Mouse (Mus musculus) embryo, embryonic 11 days (tissue): ENCODE data around the gene Slc2a4.
"Not testable (repeated sequence)": the region's sequence is repeated elsewhere in the genome, so short reads cannot be mapped to it uniquely, and the experiment has no call there.

Source experiments
- DNase-seq: peaks from one replicate; pipeline ENCODE4 v3.0.0-alpha.2; 2015

The Slc2a4 gene

GRCm38 (mm10) chr11:69918118-69918517, 29.9 kb downstream of the Slc2a4 start:
- DNase-seq, result no peak

GRCm38 (mm10) chr11:69917379-69917948, 30.5 kb downstream of the Slc2a4 start:
- DNase-seq, result no peak

- not testable (repeated sequence) for DNase-seq
These were observed 31.2 kb downstream of the Slc2a4 start for GRCm38 (mm10) chr11:69916652-69917378.

GRCm38 (mm10) chr11:69915667-69916627, 32.0 kb downstream of the Slc2a4 start:
- DNase-seq, result no peak

GRCm38 (mm10) chr11:69914917-69915430, 33.0 kb downstream of the Slc2a4 start:
- DNase-seq, result no peak

GRCm38 (mm10) chr11:69914372-69914764, 33.6 kb downstream of the Slc2a4 start:
- DNase-seq, result peak; percentile 37

- peak; percentile 97 for DNase-seq
These were observed 34.2 kb downstream of the Slc2a4 start, which contains the start of gene Gps2 for GRCm38 (mm10) chr11:69913554-69914371. Gene Gps2, plus strand, starts transcription at chr11:69913888.

GRCm38 (mm10) chr11:69912716-69913530, 35.1 kb downstream of the Slc2a4 start:
- no peak for DNase-seq

GRCm38 (mm10) chr11:69911701-69912100, 36.3 kb downstream of the Slc2a4 start:
- DNase-seq, result no peak

GRCm38 (mm10) chr11:69910781-69911560, 37.0 kb downstream of the Slc2a4 start:
- DNase-seq, result no peak

GRCm38 (mm10) chr11:69910177-69910576, 37.8 kb downstream of the Slc2a4 start:
- no peak for DNase-seq

GRCm38 (mm10) chr11:69909174-69909573, 38.8 kb downstream of the Slc2a4 start:
- no peak for DNase-seq

- no peak for DNase-seq
These were observed 39.3 kb downstream of the Slc2a4 start for GRCm38 (mm10) chr11:69908645-69909044.

GRCm38 (mm10) chr11:69904311-69904710, 43.7 kb downstream of the Slc2a4 start:
- no peak for DNase-seq

- no peak for DNase-seq
These were observed 45.0 kb downstream of the Slc2a4 start for GRCm38 (mm10) chr11:69902972-69903371.

- no peak for DNase-seq
These were observed 46.0 kb downstream of the Slc2a4 start for GRCm38 (mm10) chr11:69901993-69902392.

GRCm38 (mm10) chr11:69901406-69901846, 46.6 kb downstream of the Slc2a4 start:
- DNase-seq, result peak; percentile 99

GRCm38 (mm10) chr11:69900471-69901405, 47.2 kb downstream of the Slc2a4 start, which contains the start of the genes 2810408A11Rik and Neurl4:
Gene 2810408A11Rik, minus strand, starts transcription at chr11:69900987.
Gene Neurl4, plus strand, starts transcription at chr11:69901072.
- peak; percentile 94 for DNase-seq

- DNase-seq, result no peak
These were observed 48.1 kb downstream of the Slc2a4 start for GRCm38 (mm10) chr11:69899870-69900269.
